Mouse (Mus musculus) midbrain, embryonic 11.5 days (tissue): ENCODE measurements around the gene Hoxb2. TPM values are rescaled to one million over a fixed set of nuclear protein-coding genes. Genes with fewer than 3 reads are reported as not detected.

Experiments used
- ATAC-seq: fragments of 200-750 bp; cut with Nextera tagmentation; 2 replicates; pipeline ENCODE4 v1.8.0; 2017; ENCODE audit warnings: moderate TSS enrichment, moderate library complexity; ENCODE audit not compliant: low FRiP score
- DNase-seq: peaks from one replicate; pipeline ENCODE4 v3.0.0; 2015; ENCODE audit warnings: low spot score; ENCODE audit errors: missing footprints
- H3K27ac ChIP-seq: fragments of 300-500 bp; sonication (generic); 2 replicates; pipeline ENCODE4 v1.5.1; 2014; ENCODE audit warnings: low read depth, low read length
- H3K27me3 ChIP-seq: fragments of 300-500 bp; sonication (generic); 2 replicates; pipeline ENCODE4 v1.6.1; 2014; ENCODE audit warnings: mild to moderate bottlenecking, low read length, moderate library complexity, mixed read lengths; ENCODE audit not compliant: control insufficient read depth, insufficient read depth
- H3K36me3 ChIP-seq: fragments of 300-500 bp; sonication (generic); 2 replicates; pipeline ENCODE4 v1.6.1; 2014; ENCODE audit warnings: mild to moderate bottlenecking, low read length, moderate library complexity, mixed read lengths; ENCODE audit not compliant: control insufficient read depth, insufficient read depth
- H3K4me1 ChIP-seq: fragments of 300-500 bp; sonication (generic); 2 replicates; pipeline ENCODE4 v1.6.1; 2014; ENCODE audit warnings: low read length; ENCODE audit not compliant: control insufficient read depth, insufficient read depth
- H3K4me2 ChIP-seq: fragments of 300-500 bp; sonication (generic); 2 replicates; pipeline ENCODE4 v1.6.1; 2014; ENCODE audit warnings: mild to moderate bottlenecking, moderate library complexity
- H3K4me3 ChIP-seq: fragments of 300-500 bp; sonication (generic); 2 replicates; pipeline ENCODE4 v1.5.1; 2014; ENCODE audit warnings: low read depth, low read length
- H3K9ac ChIP-seq: fragments of 300-500 bp; sonication (generic); 2 replicates; pipeline ENCODE4 v1.6.1; 2014; ENCODE audit warnings: low read length
- H3K9me3 ChIP-seq: fragments of 300-500 bp; sonication (generic); 2 replicates; pipeline ENCODE4 v1.6.1; 2016; ENCODE audit warnings: low read length; ENCODE audit not compliant: control insufficient read depth
- WGBS: fragments of 180-500 bp; shearing (Covaris S2); extraction: QIAGEN DNeasy Blood & Tissue Kit; methylation state at CpG from one replicate; pipeline ENCODE4 v1.1.7; 2014; 5-methylcytosine and 5-hydroxymethylcytosine counted together
- polyA plus RNA-seq: library from polyadenylated mRNA; unstranded; fragments of >200 nt; fragmentation: Nextera tagmentation; extraction: Ambion mirVana; gene quantifications from 2 replicates; pipeline ENCODE4 v1.2.1, GENCODE M21; 2014

The Hoxb2 gene
- not detected in 2 replicates for polyA plus RNA-seq

- Histone ChIP-seq H3K27me3 (peaks cover 95% of the 10 kb centered on the region), H3K4me2 (no peak within 1 kb of the TSS), H3K9ac (no peak within 1 kb of the TSS), H3K36me3 (no peaks in the 10 kb centered on the region), H3K9me3 (no peaks in the 10 kb centered on the region), H3K4me1 (no peaks in the 10 kb centered on the region), H3K4me3 (no peak within 1 kb of the TSS), H3K27ac (no peak within 1 kb of the TSS)
- ATAC-seq (no peak), DNase-seq (no peak)
- WGBS: 0% methylated on average over 2 of the region's 2 CpGs
Observed at GRCm38 (mm10) chr11:96350341-96350624, at the start of gene Hoxb2. Hoxb2 (plus strand) TSS chr11:96350525.

GRCm38 (mm10) chr11:96301064-96301431 is 49.3 kb upstream of the Hoxb2 start:
- WGBS: 5% methylated on average over 10 of the region's 10 CpGs
- ATAC-seq (no peak), DNase-seq (peak; percentile 94)
- H3K9ac ChIP-seq: no peak overlapping the region
- H3K4me3 ChIP-seq: no peak overlapping the region
- H3K27ac ChIP-seq: no peak overlapping the region
- no peaks in the 10 kb centered on the region for H3K36me3 ChIP-seq
- H3K4me2 ChIP-seq: no peak overlapping the region
- H3K27me3 ChIP-seq: peaks cover 100% of the 10 kb centered on the region
- no peaks in the 10 kb centered on the region for H3K4me1 ChIP-seq
- no peaks in the 10 kb centered on the region for H3K9me3 ChIP-seq

- Histone ChIP-seq H3K9ac (no peak overlapping the region), H3K9me3 (no peaks in the 10 kb centered on the region), H3K4me1 (no peaks in the 10 kb centered on the region), H3K4me3 (no peak overlapping the region), H3K27ac (no peak overlapping the region), H3K4me2 (no peak overlapping the region), H3K36me3 (no peaks in the 10 kb centered on the region), H3K27me3 (peaks cover 100% of the 10 kb centered on the region)
- 1% methylated on average over 15 of the region's 15 CpGs for WGBS
- DNase-seq (peak; percentile 94), ATAC-seq (no peak)
Observed at GRCm38 (mm10) chr11:96301837-96302236, 48.5 kb upstream of the Hoxb2 start.

- DNase-seq: peak; percentile 95
- WGBS: 4% methylated on average over 23 of the region's 23 CpGs
- no peaks in the 10 kb centered on the region for H3K9me3 ChIP-seq
- H3K4me2 ChIP-seq: no peak overlapping the region
- H3K36me3 ChIP-seq: no peaks in the 10 kb centered on the region
- no peak for ATAC-seq
- no peak overlapping the region for H3K27ac ChIP-seq
- H3K4me1 ChIP-seq: no peaks in the 10 kb centered on the region
- peaks cover 100% of the 10 kb centered on the region for H3K27me3 ChIP-seq
- no peak overlapping the region for H3K9ac ChIP-seq
- no peak overlapping the region for H3K4me3 ChIP-seq
Observed at GRCm38 (mm10) chr11:96302381-96303150, 47.8 kb upstream of the Hoxb2 start.

- Histone ChIP-seq H3K4me2 (no peak within 1 kb of the TSS), H3K9ac (no peak within 1 kb of the TSS), H3K4me3 (no peak within 1 kb of the TSS), H3K9me3 (no peaks in the 10 kb centered on the region), H3K27ac (no peak within 1 kb of the TSS), H3K27me3 (peaks cover 100% of the 10 kb centered on the region), H3K4me1 (no peaks in the 10 kb centered on the region), H3K36me3 (no peaks in the 10 kb centered on the region)
- peak; percentile 95 for DNase-seq
- ATAC-seq: no peak
- 1% methylated on average over 69 of the region's 69 CpGs for WGBS
Observed at GRCm38 (mm10) chr11:96303151-96304099, 46.9 kb upstream of the Hoxb2 start, which contains the start of gene Hoxb5. Hoxb5 (plus strand) TSS chr11:96303336.

GRCm38 (mm10) chr11:96304381-96305195 is 45.7 kb upstream of the Hoxb2 start:
- whole genome bisulfite sequencing: under 1% methylated on average over 38 of the region's 38 CpGs
- Histone ChIP-seq H3K36me3 (no peaks in the 10 kb centered on the region), H3K27ac (no peak overlapping the region), H3K27me3 (peaks cover 100% of the 10 kb centered on the region), H3K4me3 (no peak overlapping the region), H3K9me3 (no peaks in the 10 kb centered on the region), H3K4me2 (no peak overlapping the region), H3K9ac (no peak overlapping the region), H3K4me1 (no peaks in the 10 kb centered on the region)
- ATAC-seq: no peak
- peak; percentile 95 for DNase-seq

GRCm38 (mm10) chr11:96305505-96306182 is 44.7 kb upstream of the Hoxb2 start:
- ATAC-seq (no peak), DNase-seq (peak; percentile 92)
- Histone ChIP-seq H3K27ac (no peak overlapping the region), H3K36me3 (no peaks in the 10 kb centered on the region), H3K4me3 (no peak overlapping the region), H3K27me3 (peaks cover 100% of the 10 kb centered on the region), H3K4me2 (no peak overlapping the region), H3K4me1 (no peaks in the 10 kb centered on the region), H3K9ac (no peak overlapping the region), H3K9me3 (no peaks in the 10 kb centered on the region)
- 11% methylated on average over 6 of the region's 6 CpGs for WGBS

- Histone ChIP-seq H3K9ac (no peak overlapping the region), H3K27me3 (peaks cover 100% of the 10 kb centered on the region), H3K4me2 (no peak overlapping the region), H3K9me3 (no peaks in the 10 kb centered on the region), H3K27ac (no peak overlapping the region), H3K4me1 (no peaks in the 10 kb centered on the region), H3K4me3 (no peak overlapping the region), H3K36me3 (no peaks in the 10 kb centered on the region)
- ATAC-seq (no peak), DNase-seq (peak; percentile 94)
- 5% methylated on average over 7 of the region's 7 CpGs for WGBS
Observed at GRCm38 (mm10) chr11:96306183-96306907, 44.0 kb upstream of the Hoxb2 start.
